Mouse (Mus musculus) cerebellum, adult 11-12 months (tissue): Measurements from ENCODE around the gene Fbxw8.

Experiments
- DNase-seq: peaks from one replicate; pipeline ENCODE4 v3.0.0; 2022

Gene Fbxw8

GRCm38 (mm10) chr5:118154839-118155564 is at the start of gene Fbxw8:
TSS of gene Fbxw8 (minus strand) at chr5:118155464.
- peak; percentile 83 for DNase-seq

GRCm38 (mm10) chr5:118204675-118205440 is 49.6 kb upstream of the Fbxw8 start:
- no peak for DNase-seq

- DNase-seq: no peak
Measured at GRCm38 (mm10) chr5:118199670-118200069, 44.4 kb upstream of the Fbxw8 start.

DNA sequence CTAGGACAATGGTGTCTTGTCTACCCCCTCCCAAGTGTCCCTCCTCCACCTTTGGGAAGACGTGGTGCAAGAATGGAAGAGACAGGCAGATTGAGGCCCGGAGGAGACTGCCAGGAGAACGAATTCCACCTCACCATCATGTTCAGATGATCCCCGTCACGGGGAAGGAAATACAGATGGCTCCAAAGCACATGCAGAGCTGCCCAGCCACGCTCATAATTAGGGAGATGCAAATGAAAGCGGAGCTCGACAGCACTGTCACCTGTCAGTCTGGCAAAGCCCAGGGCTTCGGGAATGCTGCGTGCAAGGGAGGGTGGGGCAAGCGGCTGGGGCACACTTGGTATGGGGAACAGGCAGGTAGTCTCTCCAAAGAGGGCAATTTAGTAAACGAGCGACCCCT is 42.2 kb upstream of the Fbxw8 start:
- DNase-seq: no peak

GRCm38 (mm10) chr5:118192221-118192620 is 37.0 kb upstream of the Fbxw8 start:
- DNase-seq: no peak

GRCm38 (mm10) chr5:118190491-118190890 is 35.2 kb upstream of the Fbxw8 start:
- DNase-seq: no peak

DNA sequence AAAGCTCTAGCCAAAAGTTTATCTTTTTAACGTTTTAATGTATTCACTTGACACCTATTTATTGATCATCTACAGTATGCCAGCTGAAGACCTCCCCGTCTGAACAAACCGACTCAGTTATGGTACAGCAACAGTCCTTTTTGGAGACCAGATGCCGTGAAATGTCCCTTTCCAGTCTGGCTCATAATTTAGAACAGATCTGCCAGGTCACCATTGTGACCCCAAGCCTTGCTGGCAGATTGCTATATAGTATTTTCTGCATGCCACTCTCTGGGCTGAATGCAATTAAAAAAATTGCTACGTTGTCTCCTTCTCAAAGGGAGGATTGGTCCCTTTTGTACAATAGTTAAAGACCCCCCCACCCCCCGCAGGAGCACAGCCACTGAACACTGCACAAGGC is 33.1 kb upstream of the Fbxw8 start:
- no peak for DNase-seq

DNA sequence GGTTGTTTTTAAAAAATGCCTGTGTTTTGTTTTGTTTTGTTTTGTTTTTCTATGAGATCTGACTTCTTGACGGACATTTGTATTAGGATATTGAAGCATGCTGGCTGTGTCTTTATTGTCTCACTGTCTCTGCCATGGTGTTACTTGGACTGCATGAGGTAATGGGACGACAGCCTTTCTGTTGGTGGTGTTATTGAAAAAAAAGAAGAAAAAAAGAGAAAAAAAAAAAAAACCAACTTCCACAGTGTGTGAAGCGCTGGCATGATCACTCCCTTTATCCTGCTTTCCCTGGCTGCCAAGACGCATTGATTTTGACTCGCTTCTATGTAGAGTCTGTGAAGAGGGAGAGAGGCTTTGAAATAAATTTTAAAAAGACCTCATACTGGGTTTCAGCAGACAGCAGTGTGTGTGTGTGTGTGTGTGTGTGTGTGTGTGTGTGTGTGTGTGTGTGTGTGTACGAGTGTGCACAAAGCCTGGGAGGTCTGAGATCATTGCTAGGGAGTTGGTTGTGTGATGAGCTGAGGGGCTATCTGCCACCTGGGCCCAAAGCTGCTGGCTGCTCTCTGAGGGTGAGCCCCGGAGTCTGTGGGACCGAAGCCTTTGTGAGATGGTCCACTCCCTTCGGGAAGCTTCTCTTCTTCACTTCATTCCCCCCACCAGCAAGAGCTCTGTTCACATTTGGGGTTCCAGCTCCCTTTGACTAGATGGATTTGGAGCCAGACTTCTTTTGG is 31.8 kb upstream of the Fbxw8 start:
- no peak for DNase-seq

DNA sequence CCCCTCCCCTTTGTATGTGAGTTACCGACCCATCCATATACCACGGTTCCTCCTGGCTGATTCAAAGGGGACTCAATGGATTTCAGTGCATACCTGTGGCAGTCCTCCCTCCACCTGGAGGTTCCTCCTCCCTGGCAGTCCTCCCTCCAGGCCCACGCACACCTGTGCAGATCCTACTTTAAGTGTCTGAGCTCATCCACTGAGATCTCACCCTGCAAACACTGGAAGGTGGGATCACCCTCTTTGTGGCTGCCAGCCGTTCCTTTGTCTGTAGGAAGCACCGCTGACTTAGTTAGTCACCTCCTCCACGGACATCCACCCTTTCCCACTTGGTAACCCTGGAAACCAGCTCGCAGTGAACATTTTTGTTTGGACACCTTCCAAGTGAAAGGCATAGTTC is 22.4 kb upstream of the Fbxw8 start:
- DNase-seq: no peak

GRCm38 (mm10) chr5:118175137-118175536 is 19.9 kb upstream of the Fbxw8 start:
- no peak for DNase-seq

DNA sequence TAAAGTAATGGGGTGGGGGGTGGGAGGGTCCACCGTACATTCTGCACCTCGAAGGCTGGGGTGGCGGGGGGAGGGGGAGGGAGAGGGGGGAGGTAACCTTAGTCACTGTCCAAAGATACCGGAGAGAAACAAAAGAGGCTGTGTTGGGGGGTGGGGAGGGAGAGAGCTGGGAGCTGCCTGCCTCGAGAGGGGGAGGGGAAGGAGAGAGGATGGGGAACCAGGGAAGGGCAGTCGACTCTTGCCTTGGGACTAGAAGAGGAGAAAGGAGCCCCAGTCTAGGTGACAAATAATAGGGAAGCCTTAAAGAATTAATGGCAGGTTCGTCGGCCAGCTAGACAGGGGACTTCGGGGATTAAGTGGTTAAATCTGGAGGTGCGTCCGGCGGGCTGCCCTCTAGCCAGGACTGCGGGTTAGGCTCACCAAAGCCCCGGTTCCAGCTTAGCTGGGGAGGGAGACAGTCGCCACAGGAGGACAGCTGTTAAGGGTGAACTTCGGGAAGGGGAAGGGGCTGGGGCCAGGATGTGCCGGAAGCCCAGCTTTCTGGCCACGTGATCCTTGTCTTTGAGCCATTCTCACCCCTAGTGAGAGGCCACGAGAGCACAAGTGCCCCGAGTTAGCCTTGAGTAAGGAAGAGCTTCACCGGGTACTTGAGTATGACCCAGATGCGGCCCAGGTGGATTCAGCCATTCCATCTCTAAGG is 19.2 kb upstream of the Fbxw8 start:
- DNase-seq: no peak

DNA sequence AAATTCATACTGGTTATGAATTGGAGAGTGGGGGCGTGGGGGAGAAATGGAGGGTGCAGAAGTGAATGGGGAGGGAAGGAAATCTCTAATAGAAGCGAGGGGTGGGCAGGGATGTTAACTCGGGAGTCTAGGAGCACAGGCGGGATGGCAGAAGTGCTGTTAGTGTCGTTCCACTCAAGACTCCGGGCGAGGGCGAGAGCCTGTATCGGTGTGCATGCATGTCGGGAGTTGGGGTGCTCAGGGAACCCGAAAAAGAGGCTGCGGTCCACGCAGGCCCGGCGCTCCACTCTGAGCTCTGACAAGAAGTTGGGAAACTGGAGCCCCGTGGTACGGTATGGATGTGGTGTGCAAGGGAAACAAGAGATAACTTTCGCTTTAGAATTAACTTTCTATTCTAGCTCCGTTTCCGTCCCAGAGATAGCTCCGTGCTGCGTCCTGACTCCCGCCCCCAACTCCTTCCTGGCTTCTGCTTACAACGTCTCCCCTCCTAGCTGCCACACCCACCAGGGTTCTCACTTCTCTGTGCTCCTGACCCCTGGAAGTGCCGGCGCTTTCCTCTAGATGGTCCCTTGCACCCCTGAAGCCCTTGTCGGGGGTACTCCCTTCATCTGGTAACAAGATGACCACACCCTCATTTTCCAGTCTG is 16.9 kb upstream of the Fbxw8 start:
- no peak for DNase-seq

GRCm38 (mm10) chr5:118171665-118172064 is 16.4 kb upstream of the Fbxw8 start:
- DNase-seq: no peak

- DNase-seq: no peak
Measured at GRCm38 (mm10) chr5:118170888-118171529, 15.7 kb upstream of the Fbxw8 start.

- no peak for DNase-seq
Measured at GRCm38 (mm10) chr5:118169222-118170221, 14.3 kb upstream of the Fbxw8 start.

- DNase-seq: no peak
Measured at GRCm38 (mm10) chr5:118167561-118167995, 12.3 kb upstream of the Fbxw8 start.

DNA sequence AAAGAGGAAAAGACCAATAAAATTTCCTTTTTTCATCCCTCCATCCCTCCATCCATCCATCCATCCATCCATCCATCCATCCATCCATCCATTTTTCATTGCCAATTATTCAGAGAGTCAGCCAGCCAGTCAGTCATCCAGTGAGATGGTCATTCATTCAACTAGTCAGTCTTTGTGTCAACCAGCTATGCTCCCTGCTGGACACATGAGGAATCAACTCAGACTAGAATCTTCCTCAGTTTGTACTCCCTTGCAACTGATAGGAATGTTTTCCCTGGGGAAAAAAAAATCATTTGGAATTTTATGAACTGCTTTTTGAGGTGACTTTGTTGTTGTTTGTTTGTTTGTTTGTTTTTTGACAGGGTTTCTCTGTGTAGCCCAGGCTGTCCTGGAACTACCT is 10.2 kb upstream of the Fbxw8 start:
- DNase-seq: no peak

DNA sequence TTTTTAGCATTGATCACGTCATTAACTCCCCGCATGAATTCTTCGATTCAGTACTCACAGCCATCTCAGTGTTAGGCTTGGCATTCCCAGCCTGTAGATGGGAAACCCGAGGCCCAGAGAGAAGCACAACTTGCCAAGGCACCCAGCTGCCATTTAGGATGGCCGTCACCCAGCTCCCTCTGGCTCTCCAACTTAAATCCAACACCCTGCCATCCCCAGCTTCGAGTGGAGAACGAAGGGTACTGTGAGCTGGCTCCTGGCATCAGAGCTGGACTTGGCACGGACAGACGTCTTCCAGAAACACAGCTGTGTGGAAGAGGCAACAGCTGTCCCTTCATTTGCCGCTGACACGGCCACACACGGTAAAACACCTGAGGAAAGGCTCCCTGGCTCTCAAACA is 9.3 kb upstream of the Fbxw8 start, which contains the start of gene Hrk:
Gene Hrk (plus strand): TSS at position 68 of the 400 bp plus-strand sequence.
- DNase-seq: no peak

GRCm38 (mm10) chr5:118160691-118161090 is 5.4 kb upstream of the Fbxw8 start:
- DNase-seq: no peak

DNA sequence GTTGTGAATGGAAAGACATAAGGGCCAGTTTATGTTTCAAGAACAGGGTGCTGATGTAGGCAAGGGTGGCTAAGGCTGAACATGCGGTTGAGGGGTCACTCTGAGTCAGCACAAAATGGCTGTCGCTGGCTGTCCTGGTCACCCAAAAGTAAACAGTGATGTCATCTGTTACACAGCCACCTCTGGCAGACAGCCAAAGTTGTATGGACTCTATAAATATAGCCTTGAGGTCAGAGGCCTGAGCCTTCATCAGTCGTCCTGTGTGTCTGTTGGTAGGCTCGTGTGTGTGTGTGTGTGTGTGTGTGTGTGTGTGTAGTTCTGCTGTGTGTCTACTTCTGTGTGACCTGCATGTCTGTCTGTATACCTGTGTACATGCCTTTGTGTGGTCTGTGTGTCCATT is 1.7 kb upstream of the Fbxw8 start:
- no peak for DNase-seq

DNA sequence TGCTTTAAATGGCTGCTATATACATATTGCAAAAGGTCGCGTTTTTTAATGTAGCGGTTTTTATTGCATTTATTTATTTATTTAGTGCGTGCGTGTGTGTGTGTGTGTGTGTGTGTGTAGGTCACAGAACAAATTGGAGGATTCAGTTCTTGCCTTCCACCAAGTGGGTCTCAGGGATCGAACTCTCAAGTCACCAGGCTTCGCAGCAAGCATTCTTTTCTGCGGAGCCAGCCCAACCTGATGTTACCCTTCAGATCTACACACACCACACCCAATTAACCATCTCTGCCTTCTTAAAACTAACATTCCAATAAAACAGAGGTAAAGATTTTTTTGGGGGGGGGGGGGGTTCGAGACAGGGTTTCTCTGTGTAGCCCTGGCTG is 292 bp upstream of the Fbxw8 start:
- DNase-seq: no peak
